Mouse (Mus musculus) ovary, adult 18-20 months (tissue): ENCODE measurements around the gene Cyb5b.
"Not testable (repeated sequence)": the region's sequence is repeated elsewhere in the genome, so short reads cannot be mapped to it uniquely, and the experiment has no call there.

Source experiments
- DNase-seq: peaks from one replicate; pipeline ENCODE4 v3.0.0; 2022; ENCODE audit warnings: low spot score, mixed read lengths

The Cyb5b gene

DNA sequence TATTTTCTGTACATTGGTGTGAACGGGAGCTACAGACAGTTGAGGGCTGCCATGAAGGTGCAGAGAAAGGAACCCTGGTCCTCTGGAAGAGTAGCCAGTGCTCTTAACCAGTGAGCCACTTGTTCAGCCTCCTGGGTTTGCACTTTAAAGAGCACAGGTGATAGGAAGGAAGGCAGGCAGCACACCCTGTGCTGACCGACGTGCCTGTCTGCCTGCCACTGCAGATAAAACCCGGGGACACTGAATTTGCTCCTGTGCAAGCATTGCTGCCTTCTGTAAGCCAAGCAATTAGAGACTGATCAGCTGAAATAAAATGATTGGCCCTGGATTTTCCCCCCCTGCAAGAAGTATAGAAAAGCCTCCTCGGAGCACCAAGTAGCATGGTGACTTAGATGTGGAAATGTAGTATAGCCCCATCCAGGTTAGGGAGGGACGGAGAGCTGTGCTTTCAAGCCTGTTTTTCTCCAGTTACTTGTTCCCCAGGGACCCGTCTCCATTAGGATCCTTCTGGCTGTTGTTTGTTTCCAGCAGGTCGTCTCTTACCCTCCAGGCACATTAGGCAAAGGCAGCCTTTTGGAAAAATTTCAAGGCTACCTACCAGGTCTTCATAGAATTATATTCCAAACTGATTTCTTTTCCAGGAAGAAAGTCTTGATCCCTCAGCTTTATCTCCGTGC lies 22.7 kb downstream of the Cyb5b start:
- DNase-seq, result no peak

DNA sequence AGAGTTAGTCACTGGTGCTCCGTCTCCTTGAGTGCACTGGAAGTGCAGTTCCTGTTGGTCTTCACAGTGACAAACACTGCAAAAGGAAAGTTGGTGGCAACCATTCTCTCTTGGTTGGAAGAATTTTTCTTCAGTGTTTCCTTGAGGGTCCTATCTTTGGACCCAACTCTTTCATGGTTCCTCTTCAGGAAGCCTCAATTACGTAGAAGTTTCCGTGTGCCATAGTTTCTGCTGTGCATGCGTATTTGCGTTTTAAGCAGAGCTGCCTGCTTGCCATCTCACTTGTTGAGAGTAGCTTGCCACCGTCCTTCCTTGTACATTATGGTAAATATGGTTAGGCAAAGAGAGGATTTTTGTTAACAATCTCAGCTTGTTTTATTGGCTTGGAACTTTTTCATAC lies 30.7 kb downstream of the Cyb5b start:
- DNase-seq, result no peak

DNA sequence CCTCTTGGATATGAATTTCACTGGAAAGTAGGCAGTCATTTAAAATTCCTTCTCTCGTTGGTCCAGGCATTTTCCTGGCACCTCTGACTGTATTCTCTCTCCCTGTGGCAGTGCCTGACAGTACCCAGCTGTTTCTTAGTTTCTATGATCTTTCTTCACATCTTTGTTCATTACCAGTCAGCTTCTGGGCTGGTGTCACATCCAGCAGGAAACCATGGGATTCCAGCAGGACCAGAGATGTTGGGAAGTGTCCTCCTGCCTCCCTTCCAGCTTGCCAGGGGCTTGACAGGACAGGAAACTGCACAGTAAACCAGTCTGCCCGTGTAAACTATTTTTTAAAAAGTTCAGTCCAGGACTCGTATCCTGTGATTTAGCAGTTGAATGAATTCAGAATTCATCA lies 34.6 kb downstream of the Cyb5b start:
- no peak for DNase-seq

DNA sequence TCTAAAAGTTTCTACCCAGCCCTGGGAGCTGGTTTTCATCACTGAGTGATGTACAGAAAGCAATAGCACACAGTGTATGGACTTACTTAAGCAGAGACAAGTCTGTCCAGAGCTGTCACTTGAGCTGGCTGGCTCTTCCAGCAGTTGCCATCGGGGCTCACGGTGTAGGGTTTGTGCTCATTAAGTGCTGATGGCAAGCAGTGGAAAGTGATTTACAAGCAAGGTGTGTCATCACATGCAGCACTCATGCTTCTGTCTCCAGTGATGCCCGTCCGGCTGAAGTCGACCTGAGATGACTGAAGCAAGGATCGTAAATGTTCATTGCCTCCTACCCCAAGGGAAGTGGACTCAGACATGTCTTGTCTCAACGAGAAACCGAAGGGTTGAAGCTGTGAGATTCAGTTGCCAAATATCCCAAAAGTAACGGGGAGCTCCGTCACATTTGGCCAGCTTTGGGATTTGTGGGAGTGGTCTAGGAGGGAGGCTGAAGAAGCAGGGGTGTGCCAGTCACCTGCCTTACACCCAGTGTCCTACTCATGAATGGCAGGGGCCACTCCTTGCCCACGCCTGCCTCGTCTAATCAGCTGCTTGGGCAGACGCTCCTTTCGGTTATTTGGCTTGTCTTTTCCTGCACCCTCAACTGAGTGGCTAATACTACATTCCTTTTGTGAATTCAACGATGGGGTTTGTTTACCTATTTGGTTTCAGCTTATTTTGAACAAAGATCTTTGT lies 36.4 kb downstream of the Cyb5b start:
- no peak for DNase-seq

DNA sequence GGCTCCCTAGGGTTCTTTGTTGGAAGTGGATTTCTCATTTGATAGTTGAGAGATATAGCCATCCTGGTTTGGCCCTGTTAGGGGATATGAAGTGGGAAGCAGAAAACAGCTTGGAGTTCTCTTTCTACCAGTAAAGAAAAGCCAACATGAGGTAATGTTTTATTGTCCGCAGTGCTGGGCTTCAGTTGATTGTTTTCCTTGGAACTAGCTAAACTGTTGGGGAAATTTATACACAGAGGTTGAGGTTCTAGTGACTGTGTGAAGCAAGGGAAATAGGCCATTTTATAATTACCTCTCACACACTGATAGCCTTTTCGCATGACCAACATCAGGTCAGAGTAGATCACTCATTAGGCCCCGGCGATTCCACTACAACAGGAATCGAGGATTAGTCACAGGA lies 37.2 kb downstream of the Cyb5b start:
- no peak for DNase-seq

DNA sequence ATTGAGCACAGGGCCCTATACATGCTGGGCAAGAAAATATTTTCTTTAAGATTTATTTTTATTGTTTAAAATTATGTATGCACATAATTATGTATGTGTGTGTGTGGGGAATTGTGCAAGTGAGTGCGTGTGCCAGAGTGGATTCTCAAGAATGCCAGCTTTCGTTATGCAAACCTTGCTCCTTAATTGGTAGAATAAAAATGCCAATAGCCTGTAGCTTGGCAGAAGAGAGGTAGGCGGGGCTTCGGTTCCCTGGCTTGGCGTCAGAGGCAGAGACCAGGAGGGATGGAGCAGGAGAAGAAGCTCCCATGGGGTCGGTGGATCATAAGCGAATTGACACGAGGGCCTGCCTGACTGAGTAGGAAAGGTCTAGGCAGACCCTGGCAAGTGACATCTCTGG lies 42.2 kb downstream of the Cyb5b start:
- no peak for DNase-seq

DNA sequence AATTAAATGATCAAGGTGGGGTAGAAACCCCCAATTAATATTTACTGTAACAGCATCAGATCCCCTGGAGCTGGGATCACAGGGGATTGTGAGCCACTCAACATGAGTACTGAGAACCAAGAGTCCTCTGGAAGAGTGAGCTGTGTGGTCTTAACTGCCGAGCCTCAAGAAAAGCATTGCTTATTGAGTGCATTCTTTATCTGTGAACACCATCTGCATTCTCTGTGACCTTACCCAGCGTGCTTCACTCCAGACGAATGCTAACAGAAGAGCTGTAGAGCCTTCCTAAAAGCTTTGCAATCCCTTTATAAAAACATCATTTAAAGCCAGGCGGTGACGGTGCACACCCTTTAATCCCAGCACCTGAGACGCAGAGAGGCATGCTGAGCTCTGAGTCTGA lies 42.9 kb downstream of the Cyb5b start:
- no peak for DNase-seq

DNA sequence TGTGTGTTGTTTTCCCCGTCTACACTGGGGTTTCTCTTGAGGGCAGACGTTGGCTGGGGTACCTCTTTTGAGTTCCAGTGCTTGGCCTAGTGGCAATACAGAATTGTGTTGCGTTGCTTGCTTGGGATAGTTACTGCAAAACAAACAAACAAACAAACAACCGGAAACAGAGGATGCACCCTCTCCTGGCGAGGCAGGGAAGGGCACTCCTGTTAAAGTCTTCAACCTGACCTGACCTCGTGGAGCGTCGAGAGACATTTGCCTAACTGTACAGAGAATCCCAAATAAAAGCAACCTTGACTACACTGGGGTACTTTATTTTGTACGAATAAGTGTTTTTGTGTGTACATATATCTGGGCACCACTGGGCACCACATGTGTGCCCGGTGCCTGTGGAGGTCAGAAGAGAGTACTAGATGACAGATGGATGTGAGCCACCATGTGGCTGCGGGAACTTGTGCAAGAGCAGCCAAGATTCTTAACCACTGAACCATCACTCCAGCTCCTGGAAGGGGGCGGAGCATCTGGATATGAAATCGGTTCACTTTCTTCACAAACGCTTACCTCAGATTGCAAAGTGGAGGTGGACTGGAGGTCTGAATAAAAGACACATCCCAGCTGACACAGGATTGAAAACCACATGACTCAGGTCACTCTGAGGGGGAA lies 44.5 kb downstream of the Cyb5b start:
- no peak for DNase-seq

DNA sequence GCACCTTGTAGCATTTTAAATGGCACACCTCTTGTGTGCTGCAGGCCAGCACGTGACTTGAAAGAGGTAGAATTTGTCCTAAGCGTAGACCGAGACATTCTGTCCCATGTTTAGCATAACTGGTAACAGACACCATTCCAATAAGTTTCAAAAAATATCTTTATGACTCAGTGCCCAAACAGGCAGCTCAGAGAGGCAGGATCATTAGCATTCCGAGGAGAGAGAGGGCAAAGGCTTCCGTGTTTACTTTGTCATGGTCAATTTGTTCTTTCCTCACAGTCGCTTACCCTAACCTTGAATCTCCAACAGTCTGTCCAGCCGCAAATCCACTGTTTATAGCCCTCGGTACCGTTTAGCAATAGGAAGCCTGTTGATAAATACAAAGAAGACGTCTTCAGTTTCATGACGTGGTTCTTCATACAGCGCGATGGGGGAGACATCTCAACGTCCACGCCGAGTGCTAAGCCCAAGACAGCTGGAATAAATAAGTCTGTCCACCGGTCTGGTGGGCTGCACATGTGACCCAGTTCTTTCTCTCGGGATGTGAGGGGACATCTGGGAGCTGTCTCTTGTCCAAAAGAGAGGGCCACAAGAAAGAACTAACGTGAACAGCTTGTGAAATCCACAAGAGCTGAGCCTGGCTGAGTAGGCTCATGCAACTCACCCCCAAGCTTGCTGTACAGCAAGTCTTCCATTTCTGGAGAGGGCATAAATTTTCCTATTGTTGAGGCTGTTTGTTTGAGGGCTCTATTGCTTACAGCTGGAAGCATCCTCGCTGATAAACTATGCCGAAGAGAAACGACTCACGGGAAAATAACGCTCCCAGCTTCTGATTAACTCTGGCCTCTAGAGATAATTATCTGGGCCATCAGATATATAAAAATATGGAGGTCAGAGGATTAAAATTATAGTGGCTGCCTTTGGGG lies 47.7 kb downstream of the Cyb5b start:
- no peak for DNase-seq

DNA sequence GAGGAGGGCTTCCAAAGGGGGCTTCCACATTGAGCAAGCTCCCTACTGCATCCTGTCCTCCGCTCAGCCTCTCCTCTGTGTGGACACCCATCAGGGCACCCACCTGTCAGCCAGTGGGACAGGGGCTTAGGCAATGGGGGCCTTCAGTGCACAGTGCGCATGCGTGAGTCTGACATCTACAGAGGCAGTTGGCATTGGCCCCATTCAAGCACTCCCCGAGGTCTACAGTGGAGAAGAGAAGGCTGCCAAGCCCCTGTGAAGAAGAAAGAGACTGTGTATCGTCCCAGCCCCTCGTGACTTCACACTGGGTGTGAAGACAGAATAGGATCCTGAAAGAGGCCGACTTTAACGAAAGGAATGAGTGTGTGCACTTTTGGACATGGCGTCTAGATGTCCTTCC lies 54.7 kb downstream of the Cyb5b start:
- DNase-seq, result no peak

DNA sequence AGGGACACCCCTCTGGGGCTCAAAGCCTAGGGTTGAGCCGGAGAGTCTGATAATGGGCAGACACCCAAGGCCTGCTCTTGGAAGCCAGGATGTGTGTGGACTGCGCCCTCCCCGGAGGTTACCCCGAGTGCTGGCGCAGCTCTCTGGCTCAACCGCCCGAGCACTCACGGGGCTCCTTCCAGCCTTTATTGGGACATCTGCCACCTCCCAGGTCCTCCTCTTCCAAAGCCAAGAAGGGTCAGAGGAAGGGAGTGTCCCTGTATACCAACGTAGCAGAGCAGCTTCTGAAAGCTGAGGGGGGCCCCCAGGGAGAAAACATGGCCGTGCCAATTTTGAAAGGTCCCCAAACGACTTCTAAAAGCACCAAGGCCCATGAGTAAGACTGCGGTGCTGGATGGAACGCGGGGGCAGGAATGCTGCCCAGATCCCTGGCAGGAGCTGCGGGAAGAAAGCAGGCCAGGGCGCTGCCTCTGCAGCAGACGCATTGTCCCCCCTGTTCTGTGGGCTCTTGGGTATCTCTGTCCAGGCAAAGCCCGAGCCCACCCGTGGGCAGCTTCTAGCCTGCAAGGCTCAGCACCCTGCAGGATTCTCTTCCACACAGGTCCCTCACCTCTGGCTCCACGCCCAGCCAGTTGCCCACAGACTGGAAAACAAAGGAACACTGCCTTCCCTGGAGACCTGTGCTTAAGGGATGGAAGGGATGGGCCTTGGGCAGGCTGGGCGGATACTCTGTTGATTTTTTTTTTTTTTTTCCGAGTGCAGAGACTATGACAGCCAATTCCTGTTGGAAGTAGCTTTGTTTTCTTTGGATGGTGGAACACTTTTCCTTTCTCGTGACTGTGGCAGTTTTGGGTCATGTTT lies 55.5 kb downstream of the Cyb5b start:
- peak; percentile 73 for DNase-seq

DNA sequence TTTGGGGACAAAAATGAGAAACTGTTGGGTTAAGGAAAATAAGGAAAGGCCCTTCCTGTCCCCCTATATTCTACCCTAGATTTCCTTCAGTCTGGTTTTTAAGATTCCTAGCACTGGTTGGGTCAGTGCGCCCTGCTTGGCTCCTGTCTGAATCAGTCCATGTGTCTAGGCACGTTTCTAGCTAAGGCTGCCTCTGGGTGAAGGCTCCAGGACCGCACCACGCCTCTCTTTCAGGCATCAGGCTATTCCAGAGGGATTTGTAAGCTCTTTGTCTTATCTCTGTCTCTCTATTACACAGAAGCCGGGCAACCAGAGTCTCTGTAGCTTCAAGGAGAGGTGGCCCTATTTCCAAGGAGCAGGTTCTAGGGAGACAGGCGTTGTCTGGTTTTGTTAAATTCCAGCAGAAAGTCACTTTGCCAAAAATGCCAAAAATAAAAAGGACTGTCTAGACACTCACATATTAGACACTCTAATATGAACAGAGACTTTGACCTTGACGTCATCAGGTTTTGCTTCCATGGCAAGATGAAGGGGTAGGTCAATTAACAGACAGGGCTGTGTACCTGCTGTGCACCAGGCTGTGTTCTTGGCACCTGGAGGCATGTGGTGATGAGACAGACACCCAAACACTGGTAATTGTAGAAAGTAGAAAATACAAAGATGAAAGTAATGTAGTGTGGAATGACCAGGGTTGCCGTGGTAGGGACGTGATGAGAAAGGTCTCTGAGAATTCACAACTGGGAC lies 56.5 kb downstream of the Cyb5b start:
- DNase-seq, result peak; percentile 72

DNA sequence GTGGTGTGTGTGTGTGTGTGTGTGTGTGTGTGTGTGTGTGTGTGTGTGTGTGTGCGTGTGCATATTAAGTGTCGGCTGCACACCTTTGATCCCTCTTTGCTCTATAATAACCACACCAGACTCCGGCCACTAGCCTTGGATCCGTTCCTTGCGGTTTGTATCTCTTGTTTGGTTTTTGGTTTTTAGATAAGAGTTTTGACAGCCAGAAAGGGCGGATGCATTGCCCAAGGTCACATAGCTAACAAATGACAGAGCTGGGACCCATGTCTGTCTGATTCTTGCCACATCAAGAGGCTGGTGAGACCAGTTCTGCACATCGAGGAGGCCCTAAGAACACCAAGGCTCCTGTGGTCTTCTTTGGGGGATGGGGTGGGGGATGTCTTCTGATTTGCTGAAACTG lies 58.7 kb downstream of the Cyb5b start:
- peak; percentile 73 for DNase-seq

DNA sequence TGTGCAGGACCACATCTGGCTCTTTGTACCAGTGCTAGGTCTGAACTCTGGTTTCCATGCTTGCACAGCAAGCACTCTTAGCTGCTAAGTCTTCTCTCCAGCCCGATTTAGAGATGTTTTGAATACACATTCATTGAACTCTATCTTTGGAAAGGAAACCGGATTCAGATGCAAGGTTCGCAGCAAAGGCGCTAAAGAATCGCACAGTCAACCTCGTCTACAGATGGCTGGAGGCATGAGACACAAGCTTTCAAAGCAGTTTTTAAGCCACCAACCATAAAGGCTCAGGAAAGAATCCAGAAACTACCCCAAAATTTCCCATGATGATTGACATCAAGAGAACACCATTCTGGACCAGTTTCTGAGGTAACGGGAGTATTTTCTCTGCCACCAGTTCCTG lies 61.6 kb downstream of the Cyb5b start:
- DNase-seq, result no peak

DNA sequence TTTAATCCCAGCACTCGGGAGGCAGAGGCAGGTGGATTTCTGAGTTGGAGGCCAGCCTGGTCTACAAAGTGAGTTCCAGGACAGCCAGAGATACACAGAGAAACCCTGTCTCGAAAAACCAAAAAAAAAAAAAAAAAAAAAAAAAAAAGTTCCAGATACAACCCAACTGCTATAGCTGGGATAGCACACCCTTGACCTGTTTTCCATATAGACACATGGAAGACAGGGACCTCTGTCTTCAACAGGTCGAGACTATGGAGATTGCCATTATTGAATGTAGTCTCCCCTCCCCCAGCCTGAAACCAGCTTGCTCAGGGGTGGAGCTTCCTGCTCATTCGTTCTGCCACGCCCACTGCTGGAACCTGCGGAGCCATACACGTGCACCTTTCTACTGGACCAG lies 66.8 kb downstream of the Cyb5b start:
- DNase-seq, result not testable (repeated sequence)

DNA sequence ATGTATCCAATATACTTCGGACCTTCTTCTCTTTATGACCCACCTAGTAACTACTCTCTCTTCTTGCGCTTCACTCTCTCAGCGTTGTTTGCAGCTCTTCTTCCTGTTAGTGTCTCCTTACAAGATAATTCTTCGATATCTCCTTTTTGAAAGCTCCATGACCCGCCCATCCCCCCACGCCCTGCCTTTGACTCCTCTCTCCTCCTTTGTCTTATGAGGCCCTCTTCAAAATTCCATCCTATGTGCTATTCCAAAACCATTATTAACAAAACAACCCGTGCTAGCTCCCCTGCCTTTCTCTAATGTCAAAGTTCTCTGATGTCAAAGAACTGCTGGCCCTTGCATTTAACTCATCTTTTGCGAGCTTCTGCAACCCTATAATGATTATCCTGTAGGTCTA lies 67.7 kb downstream of the Cyb5b start:
- no peak for DNase-seq

DNA sequence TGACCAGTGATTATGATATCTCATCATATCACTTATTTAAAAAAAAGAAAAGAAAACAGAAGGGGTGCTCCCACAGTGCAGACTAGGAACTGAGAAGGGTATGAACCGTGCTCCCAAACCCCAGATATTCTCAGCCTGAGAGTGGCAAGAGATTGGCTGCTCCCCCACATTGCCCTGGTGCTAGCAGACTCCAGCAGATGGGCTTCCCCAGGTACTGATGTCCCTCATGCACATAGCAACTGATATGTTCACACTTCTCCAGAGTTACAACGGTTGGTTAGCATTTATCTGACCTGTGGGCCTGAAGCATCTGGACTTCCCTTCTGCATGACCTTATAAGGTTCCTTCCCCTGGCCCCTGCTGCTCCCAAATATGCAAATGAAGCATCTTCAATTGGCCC lies 68.6 kb downstream of the Cyb5b start:
- no peak for DNase-seq

DNA sequence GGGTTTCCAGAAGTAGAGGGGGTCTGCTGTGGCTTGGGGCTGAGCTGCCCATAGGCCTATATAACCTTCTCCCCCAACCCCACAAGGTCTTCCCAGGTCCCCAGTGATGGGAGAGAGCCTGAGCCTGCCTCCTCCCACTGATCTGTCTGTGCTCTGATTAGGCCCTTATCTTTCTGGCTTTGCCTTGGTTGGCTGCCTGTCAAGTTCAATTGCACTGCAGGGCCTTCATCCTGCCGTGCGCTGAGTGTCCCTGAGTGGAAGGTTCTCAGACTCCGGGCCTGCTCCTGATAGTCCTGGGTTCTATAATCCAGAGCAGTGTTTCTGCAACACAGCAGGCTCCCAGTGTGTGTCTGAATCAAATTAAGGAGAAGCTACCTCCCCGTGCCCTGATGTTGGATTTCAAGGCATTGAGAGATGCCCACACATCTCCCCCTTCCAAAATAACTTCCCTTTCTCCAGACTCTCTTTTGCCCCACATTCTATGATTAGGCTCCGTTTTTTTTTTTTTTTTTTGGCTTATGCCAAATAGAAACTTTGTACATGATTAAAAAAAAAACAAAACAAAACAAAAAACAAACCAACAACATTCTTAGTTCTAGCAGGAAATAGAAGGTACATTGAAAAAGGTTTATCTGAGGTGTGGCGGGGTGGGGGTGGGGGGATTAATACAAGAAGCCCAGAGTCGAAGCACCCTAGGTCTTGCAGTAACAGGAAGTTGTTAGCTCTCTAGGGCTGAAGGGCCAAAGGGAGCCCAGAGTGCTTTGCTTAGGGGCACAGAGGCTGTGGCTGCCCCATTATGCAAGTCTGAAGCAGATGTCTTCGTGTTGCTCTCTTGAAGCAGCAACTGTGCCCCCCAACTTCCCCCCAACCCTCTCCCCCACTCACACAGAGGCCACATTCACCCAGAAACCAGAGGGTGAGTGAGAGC lies 71.7 kb downstream of the Cyb5b start:
- peak; percentile 91 for DNase-seq

DNA sequence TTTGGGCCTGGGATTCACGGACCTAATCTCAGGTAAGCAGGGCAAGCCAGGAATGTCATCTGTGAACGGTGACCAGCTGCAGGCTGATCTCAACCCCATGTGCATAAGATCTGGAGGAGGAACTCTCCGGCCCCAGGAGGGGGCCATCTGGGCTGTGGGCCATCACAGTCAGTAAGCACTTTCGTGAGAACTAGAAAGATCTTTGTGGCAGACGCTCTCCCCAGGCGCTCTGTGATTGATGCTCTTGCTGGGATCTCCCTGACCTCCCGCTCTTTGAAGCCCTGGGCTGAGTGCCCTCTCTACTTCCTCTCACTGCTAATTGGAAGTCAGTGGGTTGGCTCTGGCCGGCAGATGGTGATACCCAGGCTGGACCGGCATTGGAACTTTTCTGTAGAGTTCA lies 75.7 kb downstream of the Cyb5b start:
- DNase-seq, result peak; percentile 34
